Comparison of ENCODE assay signal across 15 mouse cellular contexts in genomic region chr17:28967021-28967610, GRCm38 (mm10). TPM values are rescaled to one million over a fixed set of nuclear protein-coding genes. Genes with fewer than 3 reads are reported as not detected.
DNase-seq lines count a peak whose midpoint lies in the region; TF ChIP-seq lines count a peak whose summit lies in the region.
"Had no signal": no experiment of that assay in that cellular context is flagged by ENCODE, and none has a peak within 500 bp of the region (broad histone marks: within the 10 kb centered on the region; RNA-seq: fewer than 3 reads in every experiment).

No protein-coding gene starts in this region.

- WGBS in lung, adult 2 months = 59% methylated on average over 11 of the region's 11 CpGs
- WGBS in forebrain, embryonic 10.5 days = 87% methylated on average over 11 of the region's 11 CpGs

- TF ChIP-seq POLR2A in lung, adult 2 months (IDR thresholded peaks at IDR 0.05; ENCODE audit: borderline replicate concordance, extremely low read depth, low read depth, low read length) = no peak
- TF ChIP-seq POLR2A in bone marrow macrophage, adult 2 months (IDR thresholded peaks at IDR 0.05; ENCODE audit: borderline replicate concordance, low read depth, low read length) = no peak

- intact Hi-C loops in left cerebral cortex, postnatal 10 days (cut with DNase I) = no loop called here

- peak overlapping the region; percentile 39 for H3K27ac ChIP-seq in bone marrow macrophage, adult 2 months (ENCODE audit: insufficient read depth, low read depth, low read length)
- no peak overlapping the region for H3K27ac ChIP-seq in forebrain, embryonic 10.5 days
- H3K27ac ChIP-seq: heart, embryonic 13.5 days; intestine, embryonic 15.5 days; neural tube, embryonic 13.5 days had no signal

- peaks cover 100% of the 10 kb centered on the region for H3K36me3 ChIP-seq in forebrain, embryonic 10.5 days (replicated peaks)

- DNase-seq in lung, adult 18-20 months = peak; percentile 18 to 24
- no peak for DNase-seq in lung, adult 2 months
- DNase-seq in monocyte, adult 2 months (ENCODE audit: low read depth in 1 of 2, low spot score in 2 of 2) = peak; percentile 42 to 46
- peak; percentile 34 for DNase-seq in thymus, postnatal 14 days
- no peak for DNase-seq in left cerebral cortex, postnatal 10 days (ENCODE audit: extremely low spot score in 1 of 2, low spot score in 2 of 2)
- DNase-seq in forebrain, embryonic 10.5 days (ENCODE audit: extremely low spot score, low spot score) = no peak
- no peak for DNase-seq in cerebellum, adult 9-10 months
- DNase-seq: right cerebral cortex, postnatal 14 days had no signal

- H3K4me1 ChIP-seq in lung, adult 2 months (ENCODE audit: control insufficient read depth, insufficient read depth, low read length) = no peaks in the 10 kb centered on the region; the same call in 1 of the 2 replicates
- H3K4me1 ChIP-seq in bone marrow macrophage, adult 2 months (ENCODE audit: control insufficient read depth, insufficient read depth, low read length) = peaks cover 19% of the 10 kb centered on the region
- H3K4me1 ChIP-seq in forebrain, embryonic 10.5 days = no peaks in the 10 kb centered on the region; the same call in 1 of the 2 replicates
- H3K4me1 ChIP-seq: heart, embryonic 13.5 days; intestine, embryonic 15.5 days; neural tube, embryonic 13.5 days had no signal

- H3K9me3 ChIP-seq in forebrain, embryonic 10.5 days = no peaks in the 10 kb centered on the region
- H3K9me3 ChIP-seq: heart, embryonic 13.5 days; intestine, embryonic 15.5 days; neural tube, embryonic 13.5 days had no signal

- H3K4me3 ChIP-seq in lung, adult 2 months (replicated peaks; ENCODE audit: extremely low read depth, low read depth, low read length) = no peak overlapping the region
- H3K4me3 ChIP-seq in bone marrow macrophage, adult 2 months (ENCODE audit: insufficient read depth, low read length) = no peak overlapping the region
- no peak overlapping the region for H3K4me3 ChIP-seq in forebrain, embryonic 10.5 days
- H3K4me3 ChIP-seq: heart, embryonic 13.5 days; intestine, embryonic 15.5 days; neural tube, embryonic 13.5 days had no signal

- no peak for TF ChIP-seq CTCF in lung, adult 2 months (IDR thresholded peaks at IDR 0.05; ENCODE audit: insufficient read depth, low read length)
- TF ChIP-seq CTCF in bone marrow macrophage, adult 2 months (IDR thresholded peaks at IDR 0.05; ENCODE audit: low read depth, low read length) = no peak

- H3K27me3 ChIP-seq in forebrain, embryonic 10.5 days (ENCODE audit: poor library complexity, severe bottlenecking) = no peaks in the 10 kb centered on the region
- H3K27me3 ChIP-seq: heart, embryonic 13.5 days; intestine, embryonic 15.5 days; neural tube, embryonic 13.5 days had no signal

RNA-seq across cellular contexts. Expression of gene Kctd20, which starts 15.4 kb away (rescaled TPM):
- polyA plus RNA-seq in lung, adult 2 months (2012; rRNA removed) = 37.5 and 59.5 TPM in 2 replicates
- 50.0 and 54.0 TPM in 2 replicates for polyA plus RNA-seq in bone marrow macrophage, adult 2 months (2012; ENCODE audit: insufficient read depth, insufficient read length, missing spikeins)
- 10 to 100 TPM; 81.7 to 83.4 TPM for total RNA-seq in left cerebral cortex, postnatal 10 days (2021)
- 111 and 113 TPM in 2 replicates for polyA plus RNA-seq in forebrain, embryonic 10.5 days (2016; fragmentation: Nextera tagmentation; extraction: Ambion mirVana)

RNA-seq across cellular contexts. Expression of gene Pxt1, which starts 23.5 kb away (rescaled TPM):
- 0.15 and 0.19 TPM in 2 replicates for polyA plus RNA-seq in lung, adult 2 months (2012; rRNA removed)
- not detected in 2 replicates for polyA plus RNA-seq in bone marrow macrophage, adult 2 months (2012; ENCODE audit: insufficient read depth, insufficient read length, missing spikeins)
- total RNA-seq in left cerebral cortex, postnatal 10 days (2021) = not detected
- not detected in 2 replicates for polyA plus RNA-seq in forebrain, embryonic 10.5 days (2016; fragmentation: Nextera tagmentation; extraction: Ambion mirVana)
- total RNA-seq: layer of hippocampus, adult 18-20 months; megakaryocyte-erythroid progenitor cell, adult 5-6 weeks had no signal
- polyA plus RNA-seq: intestine, embryonic 15.5 days; limb, embryonic 11.5 days; neural tube, embryonic 13.5 days had no signal

RNA-seq across cellular contexts. Expression of gene Stk38, which starts 40.7 kb away (rescaled TPM):
- polyA plus RNA-seq in lung, adult 2 months (2012; rRNA removed) = 105 and 111 TPM in 2 replicates
- 180 and 183 TPM in 2 replicates for polyA plus RNA-seq in bone marrow macrophage, adult 2 months (2012; ENCODE audit: insufficient read depth, insufficient read length, missing spikeins)
- 10 to 100 TPM; 54.9 to 60.3 TPM for total RNA-seq in left cerebral cortex, postnatal 10 days (2021)
- 117 and 119 TPM in 2 replicates for polyA plus RNA-seq in forebrain, embryonic 10.5 days (2016; fragmentation: Nextera tagmentation; extraction: Ambion mirVana)

RNA-seq across cellular contexts. Expression of gene 4930539E08Rik, which starts 52.0 kb away (rescaled TPM):
- polyA plus RNA-seq in lung, adult 2 months (2012; rRNA removed) = 0.05 and 0.14 TPM in 2 replicates
- polyA plus RNA-seq in bone marrow macrophage, adult 2 months (2012; ENCODE audit: insufficient read depth, insufficient read length, missing spikeins) = 0.20 TPM in 1 of 2 replicates, not detected in the other
- total RNA-seq in left cerebral cortex, postnatal 10 days (2021) = 10 to 100 TPM; 10.9 to 13.5 TPM
- 0.02 and 0.11 TPM in 2 replicates for polyA plus RNA-seq in forebrain, embryonic 10.5 days (2016; fragmentation: Nextera tagmentation; extraction: Ambion mirVana)

Comparison
In these comparisons a context has a peak if more than half of its experiments do, and no peak if none do; other contexts are left out.
1. DNase-seq: peak in lung, adult 18-20 months (2 of 2), monocyte, adult 2 months (2 of 2) and thymus, postnatal 14 days (single experiment); none in lung, adult 2 months (single experiment), left cerebral cortex, postnatal 10 days (0 of 2), forebrain, embryonic 10.5 days (single experiment) and cerebellum, adult 9-10 months (single experiment).